Mouse (Mus musculus): ENCODE data around the gene Lif. TPM values are rescaled to one million over a fixed set of nuclear protein-coding genes. Genes with fewer than 3 reads are reported as not detected.
A peak's percentile ranks its signal among the peaks of the same experiment; 100 is the strongest.

Lif gene
- 0.36 TPM in 2 replicates for polyA plus RNA-seq (2012; rRNA removed)

DNA sequence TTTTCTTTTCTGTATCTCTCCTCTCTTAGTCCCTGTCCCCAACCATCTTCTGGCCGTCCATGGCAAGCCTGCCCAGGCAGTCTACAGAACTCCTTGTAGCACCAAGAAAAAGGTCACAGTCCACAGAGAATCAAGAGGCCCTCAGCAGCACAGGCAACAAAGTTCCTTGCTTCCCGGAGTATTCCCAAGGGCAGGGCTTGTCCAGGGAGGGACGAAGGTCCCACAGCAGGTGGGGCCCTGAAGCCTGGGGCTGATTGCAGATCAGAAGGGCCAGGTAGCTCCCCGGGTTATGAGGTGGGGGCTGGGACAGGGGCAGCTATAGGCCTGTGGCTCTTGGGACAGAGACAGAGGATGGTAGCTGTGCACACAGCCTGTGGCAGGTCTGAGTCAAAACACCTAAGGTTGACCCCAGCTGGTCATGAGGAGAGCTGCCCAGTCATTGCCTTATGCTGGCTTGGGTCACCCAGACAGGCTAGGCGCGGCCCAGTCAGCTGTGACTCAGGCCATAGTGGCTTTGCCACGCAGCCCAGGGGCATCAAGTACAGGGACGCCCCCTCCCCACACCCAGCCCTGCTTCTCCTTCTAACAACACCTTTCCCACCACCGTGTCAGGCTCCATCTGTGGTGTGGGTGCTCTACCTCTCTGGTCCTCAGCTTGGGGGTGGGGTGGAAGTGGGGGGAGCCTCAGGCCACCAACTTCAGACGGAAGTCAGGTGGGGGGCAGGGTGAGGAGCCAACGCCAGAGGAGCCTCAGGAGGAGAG is at the start of gene Lif:
Gene Lif (plus strand): TSS at position 712 of the 762 bp plus-strand sequence.
- no peak for DNase-seq (ENCODE audit: extremely low spot score in 1 of 2, low spot score in 1 of 2)

- no peak for DNase-seq (ENCODE audit: extremely low spot score in 1 of 2, low spot score in 1 of 2)
Measured at GRCm38 (mm10) chr11:4207655-4208054, 49.7 kb upstream of the Lif start.

DNA sequence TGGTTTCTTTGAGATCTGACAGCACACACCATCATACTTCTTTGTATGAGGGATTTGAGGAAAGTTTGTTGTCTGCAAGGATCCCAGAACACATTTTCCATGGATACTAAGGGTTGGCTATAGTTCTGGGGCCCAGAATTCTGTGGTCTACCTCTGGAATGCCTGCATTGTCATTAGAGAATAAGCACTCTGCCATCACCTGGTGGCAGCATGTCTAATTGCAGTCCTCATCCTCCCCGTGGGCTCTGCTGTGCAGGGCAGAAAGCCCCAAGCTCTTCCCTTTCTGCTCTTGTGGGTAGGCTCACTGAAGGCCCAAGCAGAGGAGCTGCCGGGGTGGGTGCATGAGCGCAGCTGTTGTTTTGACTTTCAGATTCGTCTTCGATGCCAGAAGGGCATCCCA is 47.8 kb upstream of the Lif start:
- DNase-seq (ENCODE audit: extremely low spot score in 1 of 2, low spot score in 1 of 2), result no peak

- no peak for DNase-seq (ENCODE audit: extremely low spot score in 1 of 2, low spot score in 1 of 2)
Measured at GRCm38 (mm10) chr11:4210786-4211185, 46.6 kb upstream of the Lif start.

GRCm38 (mm10) chr11:4213107-4213506 is 44.2 kb upstream of the Lif start:
- DNase-seq (ENCODE audit: extremely low spot score in 1 of 2, low spot score in 1 of 2), result no peak

GRCm38 (mm10) chr11:4214572-4214971 is 42.8 kb upstream of the Lif start:
- no peak for DNase-seq (ENCODE audit: extremely low spot score in 1 of 2, low spot score in 1 of 2)

DNA sequence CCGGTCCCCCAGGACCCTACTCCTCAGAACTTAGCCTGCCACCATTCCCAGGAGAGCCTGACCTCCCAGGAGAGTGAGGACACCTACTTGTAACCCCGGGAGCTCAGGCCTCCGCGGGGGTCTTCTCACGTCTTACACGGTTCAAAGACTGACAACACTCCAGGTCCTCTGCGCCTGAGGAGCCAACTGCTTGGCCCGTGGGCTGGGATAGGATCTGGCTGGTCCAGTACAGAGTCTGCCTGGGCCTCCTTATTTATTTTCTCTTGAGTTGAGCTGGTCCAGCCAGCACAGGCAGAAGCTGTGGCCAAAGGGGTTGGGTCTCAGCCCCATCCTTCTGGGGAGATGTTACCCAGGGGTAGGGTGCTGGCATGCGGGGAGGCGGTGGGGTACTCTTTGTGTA is 42.3 kb upstream of the Lif start:
- no peak for DNase-seq (ENCODE audit: extremely low spot score in 1 of 2, low spot score in 1 of 2)

GRCm38 (mm10) chr11:4216248-4217000 is 40.9 kb upstream of the Lif start:
- no peak for DNase-seq (ENCODE audit: extremely low spot score in 1 of 2, low spot score in 1 of 2)

DNA sequence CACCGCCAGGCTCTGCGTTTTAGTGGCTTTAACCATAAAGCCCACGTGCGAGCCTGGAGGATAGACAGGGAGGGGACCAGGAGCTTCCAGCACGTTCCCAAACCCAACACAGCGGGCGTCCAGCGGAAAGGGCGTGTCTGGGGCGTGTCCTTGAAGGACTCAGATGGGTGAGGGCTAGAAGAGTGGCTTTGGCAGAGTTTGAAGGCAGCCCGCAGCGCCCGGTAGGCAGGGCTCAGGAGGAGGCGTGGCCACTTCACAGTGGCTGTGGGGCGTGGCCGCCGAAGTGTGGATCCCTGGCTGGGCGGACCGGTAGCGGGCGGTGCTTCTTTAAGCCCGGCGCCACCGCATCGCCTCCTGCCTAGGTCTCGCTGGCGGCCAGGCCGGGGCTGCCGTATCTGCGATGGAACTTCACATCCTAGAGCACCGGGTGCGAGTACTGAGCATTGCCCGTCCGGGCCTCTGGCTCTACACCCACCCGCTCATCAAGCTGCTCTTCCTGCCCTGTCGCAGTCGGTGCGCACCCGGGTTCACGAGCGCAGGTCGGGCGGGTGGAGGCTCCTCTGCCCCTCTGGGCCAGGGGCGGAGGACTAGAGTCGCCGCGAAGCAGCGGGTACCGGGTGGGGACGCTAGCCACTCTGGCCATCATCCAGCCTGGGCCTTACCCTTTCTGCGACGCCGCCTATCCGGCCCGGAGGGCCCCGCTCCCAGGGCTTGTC is 39.3 kb upstream of the Lif start, which contains the start of gene Castor1:
Gene Castor1 (plus strand): TSS at position 312 of the 716 bp plus-strand sequence.
- peak; percentile 54 to 64 for DNase-seq (ENCODE audit: extremely low spot score in 1 of 2, low spot score in 1 of 2)

GRCm38 (mm10) chr11:4218637-4219036 is 38.7 kb upstream of the Lif start:
- no peak for DNase-seq (ENCODE audit: extremely low spot score in 1 of 2, low spot score in 1 of 2)

GRCm38 (mm10) chr11:4219317-4219751 is 38.0 kb upstream of the Lif start:
- DNase-seq (ENCODE audit: extremely low spot score in 1 of 2, low spot score in 1 of 2), result peak; percentile 64 to 87

- no peak for DNase-seq (ENCODE audit: extremely low spot score in 1 of 2, low spot score in 1 of 2)
Measured at GRCm38 (mm10) chr11:4219908-4220307, 37.4 kb upstream of the Lif start.

DNA sequence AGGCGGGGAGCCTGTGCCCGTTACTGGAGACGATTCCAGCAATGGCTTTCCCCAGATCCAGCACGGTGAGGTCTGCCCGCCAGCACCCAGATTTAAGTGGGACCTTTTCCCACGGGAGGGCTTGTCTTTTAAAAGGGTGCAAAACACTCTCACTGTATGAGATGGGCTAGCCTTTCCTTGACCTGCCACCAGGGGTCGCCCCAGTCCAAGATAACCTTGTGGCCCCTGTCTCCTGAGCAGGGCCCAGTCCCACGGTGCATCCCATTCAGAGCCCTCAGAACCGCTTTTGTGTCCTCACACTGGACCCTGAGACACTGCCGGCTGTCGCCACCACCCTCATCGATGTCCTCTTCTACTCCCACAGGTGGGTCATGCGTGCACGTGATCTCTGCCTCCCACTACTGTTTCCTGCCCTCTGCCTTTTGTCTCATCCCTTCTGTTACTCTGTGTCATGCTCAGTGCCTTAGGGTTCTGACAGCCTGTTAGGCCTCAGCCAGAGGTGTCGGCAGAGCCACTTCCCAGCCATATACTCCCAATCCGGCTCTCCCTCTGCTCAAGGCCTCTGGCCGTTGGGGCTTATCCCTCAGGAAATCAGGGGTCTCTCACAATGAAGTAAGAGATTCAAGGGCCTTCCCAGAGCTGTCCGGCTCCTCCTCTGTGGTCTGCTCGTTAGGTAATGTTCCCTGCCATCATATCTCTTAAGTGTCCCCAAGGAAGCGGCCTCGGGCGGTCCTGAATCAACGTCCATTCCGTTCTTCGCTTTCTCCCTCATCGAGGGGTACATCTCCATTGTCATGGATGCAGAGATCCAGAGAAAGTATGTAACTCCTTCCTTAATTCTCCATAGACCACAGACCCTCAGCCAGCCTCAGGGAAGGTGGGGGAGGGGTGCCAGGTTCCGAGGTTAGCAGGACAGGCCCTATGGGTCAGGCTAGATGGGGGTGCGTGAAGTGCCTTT is 36.6 kb upstream of the Lif start:
- DNase-seq (ENCODE audit: extremely low spot score in 1 of 2, low spot score in 1 of 2), result peak in 1 of 2 experiments; percentile 81

- no peak for DNase-seq (ENCODE audit: extremely low spot score in 1 of 2, low spot score in 1 of 2)
Measured at GRCm38 (mm10) chr11:4222046-4222950, 35.1 kb upstream of the Lif start.

GRCm38 (mm10) chr11:4223393-4224188 is 33.8 kb upstream of the Lif start:
- DNase-seq (ENCODE audit: extremely low spot score in 1 of 2, low spot score in 1 of 2), result no peak

DNA sequence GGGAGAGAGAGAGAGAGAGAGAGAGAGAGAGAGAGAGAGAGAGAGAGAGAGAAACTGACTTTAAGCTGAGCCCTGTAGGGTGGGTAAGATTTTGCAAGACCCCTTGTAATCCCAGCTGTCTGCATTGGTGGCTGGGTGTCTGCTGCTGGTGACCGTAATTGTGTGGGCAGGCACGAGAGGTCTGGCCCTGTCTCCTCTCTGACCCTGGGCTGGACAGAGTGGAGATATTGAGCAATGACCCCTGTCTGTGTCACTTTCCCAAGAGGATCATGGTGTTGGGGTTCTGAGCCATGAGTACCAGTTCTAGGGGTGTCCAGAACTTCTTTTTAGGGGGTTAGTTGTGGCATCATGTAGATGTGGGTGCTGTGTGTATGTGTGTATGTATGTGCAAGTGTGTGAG is 33.1 kb upstream of the Lif start:
- no peak for DNase-seq (ENCODE audit: extremely low spot score in 1 of 2, low spot score in 1 of 2)

GRCm38 (mm10) chr11:4226569-4227325 is 30.6 kb upstream of the Lif start:
- no peak for DNase-seq (ENCODE audit: extremely low spot score in 1 of 2, low spot score in 1 of 2)

Measured in frontal cortex, adult 2 months (tissue).